Mouse (Mus musculus): Measurements from ENCODE around the gene Otop1. TPM values are rescaled to one million over a fixed set of nuclear protein-coding genes. Genes with fewer than 3 reads are reported as not detected.

Otop1 gene
- polyA plus RNA-seq, 1 experiment, result not detected

GRCm38 (mm10) chr5:38277098-38277866, 1.5 kb downstream of the Otop1 start:
- TF ChIP-seq GATA1 (IDR thresholded peaks at IDR 0.05; ENCODE audit: low read length), result no peak

- no peak for TF ChIP-seq GATA1 (IDR thresholded peaks at IDR 0.05; ENCODE audit: low read length)
Observed at GRCm38 (mm10) chr5:38277936-38278600, 2.3 kb downstream of the Otop1 start.

- no peak for TF ChIP-seq GATA1 (IDR thresholded peaks at IDR 0.05; ENCODE audit: low read length)
Observed at GRCm38 (mm10) chr5:38280075-38280474, 4.3 kb downstream of the Otop1 start.

GRCm38 (mm10) chr5:38285724-38286123, 10.0 kb downstream of the Otop1 start:
- TF ChIP-seq GATA1 (IDR thresholded peaks at IDR 0.05; ENCODE audit: low read length), result no peak

- no peak for TF ChIP-seq GATA1 (IDR thresholded peaks at IDR 0.05; ENCODE audit: low read length)
Observed at GRCm38 (mm10) chr5:38288476-38288875, 12.7 kb downstream of the Otop1 start.

GRCm38 (mm10) chr5:38301761-38302411, 26.1 kb downstream of the Otop1 start:
- no peak for TF ChIP-seq GATA1 (IDR thresholded peaks at IDR 0.05; ENCODE audit: low read length)

GRCm38 (mm10) chr5:38302651-38303050, 26.9 kb downstream of the Otop1 start:
- no peak for TF ChIP-seq GATA1 (IDR thresholded peaks at IDR 0.05; ENCODE audit: low read length)

- TF ChIP-seq GATA1 (IDR thresholded peaks at IDR 0.05; ENCODE audit: low read length), result no peak
Observed at GRCm38 (mm10) chr5:38305241-38305640, 29.5 kb downstream of the Otop1 start.

GRCm38 (mm10) chr5:38307255-38308101, 31.7 kb downstream of the Otop1 start:
- TF ChIP-seq GATA1 (IDR thresholded peaks at IDR 0.05; ENCODE audit: low read length), result no peak

GRCm38 (mm10) chr5:38308873-38309272, 33.1 kb downstream of the Otop1 start:
- TF ChIP-seq GATA1 (IDR thresholded peaks at IDR 0.05; ENCODE audit: low read length), result no peak

GRCm38 (mm10) chr5:38309795-38310194, 34.0 kb downstream of the Otop1 start:
- TF ChIP-seq GATA1 (IDR thresholded peaks at IDR 0.05; ENCODE audit: low read length), result no peak

- no peak for TF ChIP-seq GATA1 (IDR thresholded peaks at IDR 0.05; ENCODE audit: low read length)
Observed at GRCm38 (mm10) chr5:38318966-38319786, 43.4 kb downstream of the Otop1 start, which contains the start of gene Drd5. Gene Drd5 (plus strand): TSS chr5:38319367.

- TF ChIP-seq GATA1 (IDR thresholded peaks at IDR 0.05; ENCODE audit: low read length), result no peak
Observed at GRCm38 (mm10) chr5:38333381-38333780, 57.6 kb downstream of the Otop1 start.

- no peak for TF ChIP-seq GATA1 (IDR thresholded peaks at IDR 0.05; ENCODE audit: low read length)
Observed at GRCm38 (mm10) chr5:38334582-38334981, 58.8 kb downstream of the Otop1 start.

GRCm38 (mm10) chr5:38343101-38343500, 67.3 kb downstream of the Otop1 start:
- TF ChIP-seq GATA1 (IDR thresholded peaks at IDR 0.05; ENCODE audit: low read length), result no peak

Measured in G1E-ER4 (cell line).